Mouse (Mus musculus) midbrain, embryonic 15.5 days (tissue): ENCODE results near the gene Aifm3. TPM values are rescaled to one million over a fixed set of nuclear protein-coding genes. Genes with fewer than 3 reads are reported as not detected.

ENCODE experiments used
- polyA plus RNA-seq: library from polyadenylated mRNA; unstranded; fragments of >200 nt; fragmentation: Nextera tagmentation; extraction: Ambion mirVana; gene quantifications from 2 replicates; pipeline ENCODE4 v1.2.1, GENCODE M21; 2015

The Aifm3 gene
- polyA plus RNA-seq, 1 experiment from 2014 or later: 16.8 TPM

Other genes with a start within 250 kb of the Aifm3 start
- gene Tmem191c, start 213.5 kb upstream of the Aifm3 start, polyA plus RNA-seq: 63.2 and 67.6 TPM in 2 replicates
- gene Serpind1, start 158.2 kb upstream of the Aifm3 start, polyA plus RNA-seq: 5.8 and 6.0 TPM in 2 replicates
- 24.5 and 25.1 TPM in 2 replicates for gene Snap29, start 83.6 kb upstream of the Aifm3 start, polyA plus RNA-seq
- gene Pi4ka, start 83.3 kb upstream of the Aifm3 start, polyA plus RNA-seq: 68.4 and 77.8 TPM in 2 replicates
- gene Crkl, start 37.6 kb upstream of the Aifm3 start, polyA plus RNA-seq: 83.2 and 89.6 TPM in 2 replicates
- 146 and 164 TPM in 2 replicates for gene Lztr1, start 19.1 kb downstream of the Aifm3 start, polyA plus RNA-seq
- 60.4 and 65.3 TPM in 2 replicates for gene Thap7, start 41.5 kb downstream of the Aifm3 start, polyA plus RNA-seq
- gene Lrrc74b, start 71.6 kb downstream of the Aifm3 start, polyA plus RNA-seq: 1.3 TPM in 2 replicates
- 2.3 and 3.1 TPM in 2 replicates for gene P2rx6, start 72.3 kb downstream of the Aifm3 start, polyA plus RNA-seq
- gene Slc7a4, start 93.6 kb downstream of the Aifm3 start, polyA plus RNA-seq: 38.7 and 42.7 TPM in 2 replicates
- 30.1 and 34.7 TPM in 2 replicates for gene Smpd4, start 129.7 kb downstream of the Aifm3 start, polyA plus RNA-seq
- 11.2 and 11.5 TPM in 2 replicates for gene Ccdc74a, start 156.9 kb downstream of the Aifm3 start, polyA plus RNA-seq
- gene Med15, start 243.3 kb downstream of the Aifm3 start, polyA plus RNA-seq: 53.2 and 59.4 TPM in 2 replicates